Mouse (Mus musculus): ENCODE data around the gene Acsl4. TPM values are rescaled to one million over a fixed set of nuclear protein-coding genes. Genes with fewer than 3 reads are reported as not detected.
A peak's percentile ranks its signal among the peaks of the same experiment; 100 is the strongest.

The Acsl4 gene
- 10 to 100 TPM; 56.4 to 59.6 (median 56.9) TPM for total RNA-seq (2022)

GRCm38 (mm10) chrX:142390247-142390908 is at the start of gene Acsl4:
Gene Acsl4 (minus strand): TSS chrX:142390535.
- DNase-seq (ENCODE audit: low spot score in 2 of 2): peak; percentile 57 to 86

GRCm38 (mm10) chrX:142437971-142438504 is 47.7 kb upstream of the Acsl4 start:
- no peak for DNase-seq (ENCODE audit: low spot score in 2 of 2)

GRCm38 (mm10) chrX:142432846-142433245 is 42.5 kb upstream of the Acsl4 start:
- DNase-seq (ENCODE audit: low spot score in 2 of 2): no peak

GRCm38 (mm10) chrX:142427111-142427510 is 36.8 kb upstream of the Acsl4 start:
- no peak for DNase-seq (ENCODE audit: low spot score in 2 of 2)

- no peak for DNase-seq (ENCODE audit: low spot score in 2 of 2)
Observed at GRCm38 (mm10) chrX:142426628-142427027, 36.3 kb upstream of the Acsl4 start.

GRCm38 (mm10) chrX:142413884-142414283 is 23.5 kb upstream of the Acsl4 start:
- DNase-seq (ENCODE audit: low spot score in 2 of 2): no peak

GRCm38 (mm10) chrX:142410060-142410459 is 19.7 kb upstream of the Acsl4 start:
- DNase-seq (ENCODE audit: low spot score in 2 of 2): no peak

- no peak for DNase-seq (ENCODE audit: low spot score in 2 of 2)
Observed at GRCm38 (mm10) chrX:142409338-142409737, 19.0 kb upstream of the Acsl4 start.

GRCm38 (mm10) chrX:142403114-142403513 is 12.8 kb upstream of the Acsl4 start:
- DNase-seq (ENCODE audit: low spot score in 2 of 2): no peak

- DNase-seq (ENCODE audit: low spot score in 2 of 2): no peak
Observed at GRCm38 (mm10) chrX:142398621-142399020, 8.3 kb upstream of the Acsl4 start.

- no peak for DNase-seq (ENCODE audit: low spot score in 2 of 2)
Observed at GRCm38 (mm10) chrX:142390909-142391265, 552 bp upstream of the Acsl4 start.

GRCm38 (mm10) chrX:142389581-142390159 is 665 bp downstream of the Acsl4 start:
- peak in 1 of 2 experiments; percentile 3 for DNase-seq (ENCODE audit: low spot score in 2 of 2)

GRCm38 (mm10) chrX:142388141-142388540 is 2.2 kb downstream of the Acsl4 start:
- DNase-seq (ENCODE audit: low spot score in 2 of 2): no peak

- no peak for DNase-seq (ENCODE audit: low spot score in 2 of 2)
Observed at GRCm38 (mm10) chrX:142387634-142388033, 2.7 kb downstream of the Acsl4 start.

- DNase-seq (ENCODE audit: low spot score in 2 of 2): no peak
Observed at GRCm38 (mm10) chrX:142384918-142385317, 5.4 kb downstream of the Acsl4 start.

- no peak for DNase-seq (ENCODE audit: low spot score in 2 of 2)
Observed at GRCm38 (mm10) chrX:142379894-142380293, 10.4 kb downstream of the Acsl4 start.

GRCm38 (mm10) chrX:142378048-142378447 is 12.3 kb downstream of the Acsl4 start:
- DNase-seq (ENCODE audit: low spot score in 2 of 2): no peak

- no peak for DNase-seq (ENCODE audit: low spot score in 2 of 2)
Observed at GRCm38 (mm10) chrX:142377358-142377757, 13.0 kb downstream of the Acsl4 start.

- no peak for DNase-seq (ENCODE audit: low spot score in 2 of 2)
Observed at GRCm38 (mm10) chrX:142376747-142377146, 13.6 kb downstream of the Acsl4 start.

GRCm38 (mm10) chrX:142375519-142375918 is 14.8 kb downstream of the Acsl4 start:
- no peak for DNase-seq (ENCODE audit: low spot score in 2 of 2)

GRCm38 (mm10) chrX:142372393-142372792 is 17.9 kb downstream of the Acsl4 start:
- DNase-seq (ENCODE audit: low spot score in 2 of 2): no peak

GRCm38 (mm10) chrX:142369935-142370334 is 20.4 kb downstream of the Acsl4 start:
- DNase-seq (ENCODE audit: low spot score in 2 of 2): no peak

- DNase-seq (ENCODE audit: low spot score in 2 of 2): no peak
Observed at GRCm38 (mm10) chrX:142363882-142364281, 26.5 kb downstream of the Acsl4 start.

Measured in left cerebral cortex, adult 8-10 months (tissue).